Mouse (Mus musculus): ENCODE data around the gene Glis3. TPM values are rescaled to one million over a fixed set of nuclear protein-coding genes. Genes with fewer than 3 reads are reported as not detected.

Glis3 gene
- total and polyA plus RNA-seq, 3 experiments, result not detected

- no peak overlapping the region for H3K27ac ChIP-seq (ENCODE audit: control insufficient read depth, low read depth, low read length)
- H3K9ac ChIP-seq (ENCODE audit: control insufficient read depth, low read depth, low read length, poor library complexity, severe bottlenecking), result no peak overlapping the region
- no peak overlapping the region for H3K4me3 ChIP-seq (ENCODE audit: control insufficient read depth in 1 of 2, insufficient read depth in 1 of 2, low read depth in 2 of 2, low read length in 2 of 2)
- H3K4me1 ChIP-seq (ENCODE audit: control insufficient read depth in 1 of 2, insufficient read depth in 2 of 2, low read length in 2 of 2), result no peaks in the 10 kb centered on the region
- H3K79me2 ChIP-seq (ENCODE audit: control insufficient read depth, insufficient read depth, low read length, poor library complexity), result no peaks in the 10 kb centered on the region
- no peaks in the 10 kb centered on the region for H3K36me3 ChIP-seq (ENCODE audit: control insufficient read depth in 1 of 2, insufficient read depth in 2 of 2, low read length in 2 of 2)
- H3K27me3 ChIP-seq (ENCODE audit: control insufficient read depth in 1 of 2, insufficient read depth in 2 of 2, low read length in 2 of 2), result no peaks in the 10 kb centered on the region
- DNase-seq (ENCODE audit: low read depth, low spot score), result no peak
- TF ChIP-seq USF2 (IDR thresholded peaks at IDR 0.05; ENCODE audit: borderline replicate concordance in 1 of 2, insufficient read depth in 1 of 2, low read depth in 1 of 2, low read length in 2 of 2), result no peak
- TF ChIP-seq MAFK (IDR thresholded peaks at IDR 0.05; ENCODE audit: borderline replicate concordance, low read depth, low read length), result no peak
- TF ChIP-seq USF1 (IDR thresholded peaks at IDR 0.05; ENCODE audit: low read depth, low read length), result no peak
- no peak for TF ChIP-seq JUND (IDR thresholded peaks at IDR 0.05; ENCODE audit: low read depth, low read length)
- TF ChIP-seq MYB (IDR thresholded peaks at IDR 0.05; ENCODE audit: low read depth, low read length), result no peak
- TF ChIP-seq CHD2 (IDR thresholded peaks at IDR 0.05; ENCODE audit: low read length), result no peak
- TF ChIP-seq TAL1 (IDR thresholded peaks at IDR 0.05; ENCODE audit: low read length), result no peak
- no peak for TF ChIP-seq E2F4 (IDR thresholded peaks at IDR 0.05; ENCODE audit: borderline replicate concordance, low read depth, low read length)
- no peak for TF ChIP-seq POLR2A (IDR thresholded peaks at IDR 0.05; ENCODE audit: control insufficient read depth in 1 of 2, insufficient read depth in 1 of 2, low read depth in 1 of 2, low read length in 2 of 2, poor library complexity in 1 of 2)
- no peak for TF ChIP-seq BHLHE40 (IDR thresholded peaks at IDR 0.05; ENCODE audit: borderline replicate concordance, low read depth, low read length)
- TF ChIP-seq GABPA (IDR thresholded peaks at IDR 0.05; ENCODE audit: low read depth, low read length), result no peak
- TF ChIP-seq EP300 (IDR thresholded peaks at IDR 0.05; ENCODE audit: low read depth in 1 of 2, low read length in 2 of 2), result no peak
- no peak for TF ChIP-seq SIN3A (IDR thresholded peaks at IDR 0.05; ENCODE audit: low read length)
- TF ChIP-seq HCFC1 (IDR thresholded peaks at IDR 0.05; ENCODE audit: low read depth, low read length), result no peak
- no peak for TF ChIP-seq TCF12 (IDR thresholded peaks at IDR 0.05; ENCODE audit: low read depth, low read length)
- no peak for TF ChIP-seq MXI1 (IDR thresholded peaks at IDR 0.05; ENCODE audit: low read depth, low read length)
- H3K9me3 ChIP-seq (replicated peaks; ENCODE audit: insufficient read depth, low read length), result no peaks in the 10 kb centered on the region
These were observed 290.7 kb downstream of the Glis3 start for GRCm38 (mm10) chr19:28389146-28389545.

GRCm38 (mm10) chr19:28383425-28383824 is 296.5 kb downstream of the Glis3 start:
- Histone ChIP-seq H3K9me3 (replicated peaks; ENCODE audit: insufficient read depth, low read length) (no peaks in the 10 kb centered on the region), H3K36me3 (ENCODE audit: control insufficient read depth in 1 of 2, insufficient read depth in 2 of 2, low read length in 2 of 2) (no peaks in the 10 kb centered on the region), H3K9ac (ENCODE audit: control insufficient read depth, low read depth, low read length, poor library complexity, severe bottlenecking) (no peak overlapping the region), H3K27me3 (ENCODE audit: control insufficient read depth in 1 of 2, insufficient read depth in 2 of 2, low read length in 2 of 2) (no peaks in the 10 kb centered on the region), H3K4me1 (ENCODE audit: control insufficient read depth in 1 of 2, insufficient read depth in 2 of 2, low read length in 2 of 2) (no peaks in the 10 kb centered on the region), H3K4me3 (ENCODE audit: control insufficient read depth in 1 of 2, insufficient read depth in 1 of 2, low read depth in 2 of 2, low read length in 2 of 2) (no peak overlapping the region), H3K79me2 (ENCODE audit: control insufficient read depth, insufficient read depth, low read length, poor library complexity) (no peaks in the 10 kb centered on the region), H3K27ac (ENCODE audit: control insufficient read depth, low read depth, low read length) (no peak overlapping the region)
- TF ChIP-seq KAT2A (conservative IDR thresholded peaks at IDR 0.05; ENCODE audit: low read depth, low read length) (no peak), NELFE (IDR thresholded peaks at IDR 0.05; ENCODE audit: low read depth, low read length) (no peak), UBTF (IDR thresholded peaks at IDR 0.05; ENCODE audit: borderline replicate concordance, insufficient read depth, low read depth, low read length) (no peak), RCOR1 (IDR thresholded peaks at IDR 0.05; ENCODE audit: low read depth, low read length) (no peak), TCF12 (IDR thresholded peaks at IDR 0.05; ENCODE audit: low read depth, low read length) (no peak), GABPA (IDR thresholded peaks at IDR 0.05; ENCODE audit: low read depth, low read length) (no peak), MEF2A (IDR thresholded peaks at IDR 0.05; ENCODE audit: extremely low read depth, insufficient replicate concordance, low read depth, low read length, poor library complexity, severe bottlenecking) (no peak), CTCF (IDR thresholded peaks at IDR 0.05 in 2 of 3, conservative IDR thresholded peaks at IDR 0.05 in 1 of 3; ENCODE audit: control insufficient read depth in 1 of 3, insufficient read depth in 1 of 3, low read depth in 2 of 3, low read length in 3 of 3, poor library complexity in 1 of 3, severe bottlenecking in 1 of 3) (no peak), GATA1 (IDR thresholded peaks at IDR 0.05; ENCODE audit: low read depth, low read length) (no peak), E2F4 (IDR thresholded peaks at IDR 0.05; ENCODE audit: borderline replicate concordance, low read depth, low read length) (no peak), TBP (IDR thresholded peaks at IDR 0.05; ENCODE audit: low read depth, low read length) (no peak), MYB (IDR thresholded peaks at IDR 0.05; ENCODE audit: low read depth, low read length) (no peak), CHD1 (IDR thresholded peaks at IDR 0.05; ENCODE audit: low read depth, low read length) (no peak), ZC3H11A (IDR thresholded peaks at IDR 0.05; ENCODE audit: low read depth, low read length) (no peak), ETS1 (IDR thresholded peaks at IDR 0.05; ENCODE audit: low read depth, low read length) (no peak), ZNF384 (IDR thresholded peaks at IDR 0.05; ENCODE audit: low read depth, low read length) (no peak)
- no peak for DNase-seq (ENCODE audit: low read depth, low spot score)

Measured in MEL (cell line).